Mouse (Mus musculus): ENCODE data around the gene March6.

DNA sequence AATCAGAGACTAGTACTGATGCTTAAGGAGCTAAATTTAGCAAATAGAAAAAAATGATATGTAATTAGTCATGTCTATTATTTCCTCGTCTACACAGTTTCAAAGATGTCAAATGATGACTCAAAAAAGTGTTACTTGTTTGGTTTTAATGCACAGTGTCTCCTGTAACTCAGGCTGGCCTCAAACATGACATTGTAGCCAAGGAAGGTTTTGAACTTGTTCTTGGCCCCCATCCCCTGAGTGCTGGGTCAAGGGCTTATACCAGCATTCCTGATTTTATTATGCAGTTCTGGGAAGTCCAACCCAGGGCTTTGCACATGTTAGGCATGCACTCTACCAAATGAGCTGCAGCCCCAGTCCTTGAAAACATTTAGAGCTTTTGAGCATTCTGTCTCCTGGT is 34.9 kb upstream of the March6 start:
- no peak for TF ChIP-seq EP300 (IDR thresholded peaks at IDR 0.05; ENCODE audit: low read depth)
- no peak for TF ChIP-seq CTCF (IDR thresholded peaks at IDR 0.05; ENCODE audit: low read depth)
